Mouse (Mus musculus): ENCODE measurements around the gene Klf15. TPM values are rescaled to one million over a fixed set of nuclear protein-coding genes. Genes with fewer than 3 reads are reported as not detected.

Klf15 gene
- polyA plus RNA-seq, 1 experiment from 2014 or later, result 18.5 TPM

- Histone ChIP-seq H3K27ac (replicated peaks) (peak overlapping the region; percentile 54), H3K4me2 (no peak overlapping the region), H3K27me3 (replicated peaks) (no peaks in the 10 kb centered on the region), H3K4me3 (replicated peaks) (no peak overlapping the region), H3K9me3 (replicated peaks) (no peaks in the 10 kb centered on the region), H3K9ac (replicated peaks) (no peak overlapping the region), H3K4me1 (no peaks in the 10 kb centered on the region; the same call in 1 of the 2 replicates), H3K36me3 (no peaks in the 10 kb centered on the region)
- WGBS, result 32% methylated on average over 4 of the region's 4 CpGs
- ATAC-seq (ENCODE audit: low FRiP score), result peak; percentile 76
Measured at GRCm38 (mm10) chr6:90446883-90447282, 15.5 kb upstream of the Klf15 start.

- WGBS, result 37% methylated on average over 7 of the region's 7 CpGs
Measured at GRCm38 (mm10) chr6:90450179-90450578, 12.2 kb upstream of the Klf15 start.

GRCm38 (mm10) chr6:90450697-90451096 is 11.7 kb upstream of the Klf15 start:
- 83% methylated on average over 5 of the region's 5 CpGs for WGBS
- Histone ChIP-seq H3K4me1 (no peaks in the 10 kb centered on the region; the same call in 1 of the 2 replicates), H3K36me3 (no peaks in the 10 kb centered on the region), H3K27me3 (replicated peaks) (no peaks in the 10 kb centered on the region), H3K27ac (replicated peaks) (no peak overlapping the region), H3K4me3 (replicated peaks) (no peak overlapping the region), H3K9me3 (replicated peaks) (no peaks in the 10 kb centered on the region), H3K4me2 (no peak overlapping the region), H3K9ac (replicated peaks) (no peak overlapping the region)
- peak; percentile 30; the same call in 1 of the 2 replicates for ATAC-seq (ENCODE audit: low FRiP score)

More at GRCm38 (mm10) chr6:90450179-90450578, 12.2 kb upstream of the Klf15 start:
- H3K4me2 ChIP-seq, result no peak overlapping the region
- H3K4me1 ChIP-seq, result no peaks in the 10 kb centered on the region; the same call in 1 of the 2 replicates
- H3K36me3 ChIP-seq, result no peaks in the 10 kb centered on the region
- H3K27me3 ChIP-seq (replicated peaks), result no peaks in the 10 kb centered on the region
- H3K9ac ChIP-seq (replicated peaks), result no peak overlapping the region
- no peak overlapping the region for H3K27ac ChIP-seq (replicated peaks)
- H3K4me3 ChIP-seq (replicated peaks), result no peak overlapping the region
- H3K9me3 ChIP-seq (replicated peaks), result no peaks in the 10 kb centered on the region
- no peak for ATAC-seq (ENCODE audit: low FRiP score)

GRCm38 (mm10) chr6:90451512-90451911 is 10.9 kb upstream of the Klf15 start:
- H3K36me3 ChIP-seq, result no peaks in the 10 kb centered on the region
- 92% methylated on average over 5 of the region's 5 CpGs for WGBS
- H3K27me3 ChIP-seq (replicated peaks), result no peaks in the 10 kb centered on the region
- no peak overlapping the region for H3K9ac ChIP-seq (replicated peaks)
- H3K4me2 ChIP-seq, result no peak overlapping the region
- H3K27ac ChIP-seq (replicated peaks), result no peak overlapping the region
- no peak overlapping the region for H3K4me3 ChIP-seq (replicated peaks)
- H3K9me3 ChIP-seq (replicated peaks), result no peaks in the 10 kb centered on the region
- no peaks in the 10 kb centered on the region; the same call in 1 of the 2 replicates for H3K4me1 ChIP-seq
- no peak for ATAC-seq (ENCODE audit: low FRiP score)

- Histone ChIP-seq H3K27me3 (replicated peaks) (no peaks in the 10 kb centered on the region), H3K9ac (replicated peaks) (no peak overlapping the region), H3K9me3 (replicated peaks) (no peaks in the 10 kb centered on the region), H3K4me3 (replicated peaks) (no peak overlapping the region), H3K4me2 (no peak overlapping the region), H3K27ac (replicated peaks) (no peak overlapping the region), H3K4me1 (no peaks in the 10 kb centered on the region), H3K36me3 (no peaks in the 10 kb centered on the region)
- no peak for ATAC-seq (ENCODE audit: low FRiP score)
Measured at GRCm38 (mm10) chr6:90452603-90453002, 9.8 kb upstream of the Klf15 start.

- Histone ChIP-seq H3K4me3 (replicated peaks) (no peak overlapping the region), H3K4me2 (no peak overlapping the region), H3K36me3 (no peaks in the 10 kb centered on the region), H3K4me1 (no peaks in the 10 kb centered on the region), H3K27ac (replicated peaks) (no peak overlapping the region), H3K9ac (replicated peaks) (no peak overlapping the region), H3K9me3 (replicated peaks) (no peaks in the 10 kb centered on the region), H3K27me3 (replicated peaks) (no peaks in the 10 kb centered on the region)
- no peak for ATAC-seq (ENCODE audit: low FRiP score)
- WGBS, result 86% methylated on average over 5 of the region's 5 CpGs
Measured at GRCm38 (mm10) chr6:90453751-90454150, 8.6 kb upstream of the Klf15 start.

- no peak overlapping the region for H3K4me3 ChIP-seq (replicated peaks)
- no peak overlapping the region for H3K4me2 ChIP-seq
- no peak for ATAC-seq (ENCODE audit: low FRiP score)
- no peaks in the 10 kb centered on the region for H3K36me3 ChIP-seq
- peaks cover 11% of the 10 kb centered on the region for H3K4me1 ChIP-seq
- H3K9me3 ChIP-seq (replicated peaks), result no peaks in the 10 kb centered on the region
- no peak overlapping the region for H3K9ac ChIP-seq (replicated peaks)
- no peak overlapping the region for H3K27ac ChIP-seq (replicated peaks)
- 78% methylated on average over 2 of the region's 2 CpGs for WGBS
- peaks cover 19% of the 10 kb centered on the region for H3K27me3 ChIP-seq (replicated peaks)
Measured at GRCm38 (mm10) chr6:90457421-90457820, 5.0 kb upstream of the Klf15 start.

- Histone ChIP-seq H3K4me1 (peaks cover 27% of the 10 kb centered on the region), H3K4me3 (replicated peaks) (no peak overlapping the region), H3K4me2 (peak overlapping the region; percentile 100), H3K27ac (replicated peaks) (no peak overlapping the region), H3K9ac (replicated peaks) (no peak overlapping the region), H3K36me3 (no peaks in the 10 kb centered on the region), H3K27me3 (replicated peaks) (peaks cover 25% of the 10 kb centered on the region), H3K9me3 (replicated peaks) (no peaks in the 10 kb centered on the region)
- WGBS, result 36% methylated on average over 2 of the region's 2 CpGs
- ATAC-seq (ENCODE audit: low FRiP score), result no peak
Measured at GRCm38 (mm10) chr6:90461181-90461580, 1.2 kb upstream of the Klf15 start.

- H3K27me3 ChIP-seq (replicated peaks), result peaks cover 25% of the 10 kb centered on the region
- ATAC-seq (ENCODE audit: low FRiP score), result no peak; the same call in 1 of the 2 replicates
- H3K9ac ChIP-seq (replicated peaks), result peak overlapping the region; percentile 73
- WGBS, result 13% methylated on average over 12 of the region's 12 CpGs
- H3K27ac ChIP-seq (replicated peaks), result 0 out of 2 replicates have a peak overlapping the region, but pooled peaks have one; percentile 6
- no peaks in the 10 kb centered on the region for H3K36me3 ChIP-seq
- no peaks in the 10 kb centered on the region for H3K9me3 ChIP-seq (replicated peaks)
- peak overlapping the region; percentile 75 for H3K4me3 ChIP-seq (replicated peaks)
- H3K4me2 ChIP-seq, result peak overlapping the region; percentile 100
- peaks cover 30% of the 10 kb centered on the region for H3K4me1 ChIP-seq
Measured at GRCm38 (mm10) chr6:90461771-90462170, 605 bp upstream of the Klf15 start.

GRCm38 (mm10) chr6:90462841-90463227 is 458 bp downstream of the Klf15 start:
- WGBS, result 0% methylated on average over 38 of the region's 38 CpGs
- no peaks in the 10 kb centered on the region for H3K9me3 ChIP-seq (replicated peaks)
- peaks cover 25% of the 10 kb centered on the region for H3K27me3 ChIP-seq (replicated peaks)

GRCm38 (mm10) chr6:90463228-90463862 is 969 bp downstream of the Klf15 start:
- no peaks in the 10 kb centered on the region for H3K36me3 ChIP-seq
- WGBS, result under 1% methylated on average over 31 of the region's 31 CpGs

More at GRCm38 (mm10) chr6:90462841-90463227, 458 bp downstream of the Klf15 start:
- Histone ChIP-seq H3K4me1 (peaks cover 30% of the 10 kb centered on the region), H3K27ac (replicated peaks) (peak overlapping the region; percentile 84), H3K4me2 (peak overlapping the region; percentile 100), H3K4me3 (replicated peaks) (peak overlapping the region; percentile 75), H3K36me3 (no peaks in the 10 kb centered on the region), H3K9ac (replicated peaks) (peak overlapping the region; percentile 73)
- ATAC-seq (ENCODE audit: low FRiP score), result peak; percentile 54

GRCm38 (mm10) chr6:90463890-90464421 is 1.6 kb downstream of the Klf15 start:
- peaks cover 25% of the 10 kb centered on the region for H3K27me3 ChIP-seq (replicated peaks)
- H3K4me1 ChIP-seq, result peaks cover 30% of the 10 kb centered on the region
- 33% methylated on average over 7 of the region's 7 CpGs for WGBS
- H3K9me3 ChIP-seq (replicated peaks), result no peaks in the 10 kb centered on the region
- no peaks in the 10 kb centered on the region for H3K36me3 ChIP-seq
- H3K4me3 ChIP-seq (replicated peaks), result peak overlapping the region; percentile 75
- H3K27ac ChIP-seq (replicated peaks), result peak overlapping the region; percentile 58
- ATAC-seq (ENCODE audit: low FRiP score), result no peak
- H3K4me2 ChIP-seq, result peak overlapping the region; percentile 100
- peak overlapping the region; percentile 73; the same call in 1 of the 2 replicates for H3K9ac ChIP-seq (replicated peaks)

More at GRCm38 (mm10) chr6:90463228-90463862, 969 bp downstream of the Klf15 start:
- H3K4me1 ChIP-seq, result peaks cover 30% of the 10 kb centered on the region
- peak overlapping the region; percentile 73 for H3K9ac ChIP-seq (replicated peaks)
- H3K27ac ChIP-seq (replicated peaks), result peak overlapping the region; percentile 84
- no peaks in the 10 kb centered on the region for H3K9me3 ChIP-seq (replicated peaks)
- peaks cover 25% of the 10 kb centered on the region for H3K27me3 ChIP-seq (replicated peaks)
- peak overlapping the region; percentile 75 for H3K4me3 ChIP-seq (replicated peaks)
- peak; percentile 61 for ATAC-seq (ENCODE audit: low FRiP score)
- peak overlapping the region; percentile 100 for H3K4me2 ChIP-seq
